Mouse (Mus musculus) kidney, embryonic 15.5 days (tissue): Measurements from ENCODE around the gene Rin3. TPM values are rescaled to one million over a fixed set of nuclear protein-coding genes. Genes with fewer than 3 reads are reported as not detected.

Experiments
- ATAC-seq: fragments of 200-750 bp; cut with Nextera tagmentation; replicated peaks from 2 replicates; pipeline ENCODE4 v1.8.0; 2017; ENCODE audit warnings: moderate TSS enrichment; ENCODE audit not compliant: low FRiP score
- H3K27ac ChIP-seq: fragments of 300-500 bp; sonication (generic); 2 replicates; pipeline ENCODE4 v1.5.1; 2015; ENCODE audit warnings: mild to moderate bottlenecking, inconsistent platforms
- H3K27me3 ChIP-seq: fragments of 300-500 bp; sonication (generic); 2 replicates; pipeline ENCODE4 v1.6.1; 2015; ENCODE audit warnings: inconsistent platforms
- H3K36me3 ChIP-seq: fragments of 300-500 bp; sonication (generic); 2 replicates; pipeline ENCODE4 v1.6.1; 2015; ENCODE audit warnings: inconsistent platforms
- H3K4me1 ChIP-seq: fragments of 300-500 bp; sonication (generic); 2 replicates; pipeline ENCODE4 v1.6.1; 2015; ENCODE audit warnings: inconsistent platforms
- H3K4me2 ChIP-seq: fragments of 300-500 bp; sonication (generic); 2 replicates; pipeline ENCODE4 v1.6.1; 2015; ENCODE audit warnings: moderate library complexity, mild to moderate bottlenecking, inconsistent platforms
- H3K4me3 ChIP-seq: fragments of 300-500 bp; sonication (generic); replicated peaks from 2 replicates; pipeline ENCODE4 v1.5.1; 2015; ENCODE audit warnings: mild to moderate bottlenecking, inconsistent platforms
- H3K9ac ChIP-seq: fragments of 300-500 bp; sonication (generic); 2 replicates; pipeline ENCODE4 v1.6.1; 2015; ENCODE audit warnings: mild to moderate bottlenecking, inconsistent platforms
- H3K9me3 ChIP-seq: fragments of 300-500 bp; sonication (generic); replicated peaks from 2 replicates; pipeline ENCODE4 v1.6.1; 2016; ENCODE audit warnings: inconsistent platforms
- WGBS: fragments of 180-500 bp; shearing (Covaris S2); methylation state at CpG from one replicate; pipeline ENCODE4 v1.1.7; 2015; ENCODE audit warnings: mixed read lengths; 5-methylcytosine and 5-hydroxymethylcytosine counted together
- polyA plus RNA-seq: library from polyadenylated mRNA; unstranded; fragments of >200 nt; fragmentation: Nextera tagmentation; extraction: Ambion mirVana; gene quantifications from 2 replicates; pipeline ENCODE4 v1.2.1, GENCODE M21; 2015

Rin3 gene
- polyA plus RNA-seq, 1 experiment from 2014 or later: 10.0 TPM

GRCm38 (mm10) chr12:102324156-102324885 lies 41.5 kb downstream of the Rin3 start:
- H3K4me1 ChIP-seq: 0 out of 2 replicates have a peak, but pooled peaks cover 21% of the 10 kb centered on the region
- 0 out of 2 replicates have a peak overlapping the region, but pooled peaks have one; percentile 49 for H3K27ac ChIP-seq
- no peak overlapping the region for H3K9ac ChIP-seq
- whole genome bisulfite sequencing: 68% methylated on average over 6 of the region's 6 CpGs
- no peak overlapping the region for H3K4me2 ChIP-seq
- H3K36me3 ChIP-seq: peaks cover 12% of the 10 kb centered on the region
- ATAC-seq: no peak
- no peaks in the 10 kb centered on the region for H3K9me3 ChIP-seq
- no peaks in the 10 kb centered on the region for H3K27me3 ChIP-seq
- no peak overlapping the region for H3K4me3 ChIP-seq

GRCm38 (mm10) chr12:102324886-102325220 lies 42.0 kb downstream of the Rin3 start:
- no peak for ATAC-seq
- 86% methylated on average over 2 of the region's 2 CpGs for WGBS
- no peaks in the 10 kb centered on the region for H3K27me3 ChIP-seq
- no peak overlapping the region for H3K4me3 ChIP-seq
- no peak overlapping the region for H3K4me2 ChIP-seq
- H3K36me3 ChIP-seq: peaks cover 12% of the 10 kb centered on the region
- H3K9ac ChIP-seq: no peak overlapping the region
- H3K27ac ChIP-seq: no peak overlapping the region
- H3K9me3 ChIP-seq: no peaks in the 10 kb centered on the region
- 0 out of 2 replicates have a peak, but pooled peaks cover 18% of the 10 kb centered on the region for H3K4me1 ChIP-seq

- H3K27me3 ChIP-seq: no peaks in the 10 kb centered on the region
- no peak overlapping the region for H3K4me2 ChIP-seq
- WGBS: 83% methylated on average over 2 of the region's 2 CpGs
- no peak overlapping the region for H3K4me3 ChIP-seq
- H3K4me1 ChIP-seq: 0 out of 2 replicates have a peak, but pooled peaks cover 12% of the 10 kb centered on the region
- peaks cover 22% of the 10 kb centered on the region for H3K36me3 ChIP-seq
- no peak for ATAC-seq
- no peaks in the 10 kb centered on the region for H3K9me3 ChIP-seq
- no peak overlapping the region for H3K9ac ChIP-seq
- H3K27ac ChIP-seq: no peak overlapping the region
Observed at GRCm38 (mm10) chr12:102326753-102327340, 44.0 kb downstream of the Rin3 start.

- Histone ChIP-seq H3K27me3 (no peaks in the 10 kb centered on the region), H3K36me3 (peaks cover 23% of the 10 kb centered on the region), H3K4me1 (0 out of 2 replicates have a peak, but pooled peaks cover 12% of the 10 kb centered on the region), H3K4me3 (no peak overlapping the region), H3K9ac (no peak overlapping the region), H3K9me3 (no peaks in the 10 kb centered on the region), H3K4me2 (no peak overlapping the region), H3K27ac (no peak overlapping the region)
- ATAC-seq: no peak
- WGBS: 85% methylated on average over 4 of the region's 4 CpGs
Observed at GRCm38 (mm10) chr12:102327525-102327924, 44.7 kb downstream of the Rin3 start.

GRCm38 (mm10) chr12:102328090-102328489 lies 45.2 kb downstream of the Rin3 start:
- Histone ChIP-seq H3K9me3 (no peaks in the 10 kb centered on the region), H3K27me3 (no peaks in the 10 kb centered on the region), H3K27ac (no peak overlapping the region), H3K9ac (no peak overlapping the region), H3K4me2 (no peak overlapping the region), H3K4me1 (0 out of 2 replicates have a peak, but pooled peaks cover 12% of the 10 kb centered on the region), H3K36me3 (peaks cover 23% of the 10 kb centered on the region), H3K4me3 (no peak overlapping the region)
- no peak for ATAC-seq
- WGBS: 68% methylated on average over 4 of the region's 4 CpGs

- Histone ChIP-seq H3K9ac (no peak overlapping the region), H3K4me2 (no peak overlapping the region), H3K27ac (no peak overlapping the region), H3K4me3 (no peak overlapping the region), H3K4me1 (no peaks in the 10 kb centered on the region), H3K27me3 (no peaks in the 10 kb centered on the region), H3K9me3 (no peaks in the 10 kb centered on the region), H3K36me3 (peaks cover 23% of the 10 kb centered on the region)
- WGBS: 92% methylated on average over 4 of the region's 4 CpGs
- ATAC-seq: no peak
Observed at GRCm38 (mm10) chr12:102330188-102330587, 47.3 kb downstream of the Rin3 start.

GRCm38 (mm10) chr12:102330731-102331130 lies 47.9 kb downstream of the Rin3 start:
- Histone ChIP-seq H3K4me2 (no peak overlapping the region), H3K9ac (no peak overlapping the region), H3K27ac (no peak overlapping the region), H3K4me3 (no peak overlapping the region), H3K9me3 (no peaks in the 10 kb centered on the region), H3K27me3 (no peaks in the 10 kb centered on the region), H3K36me3 (peaks cover 20% of the 10 kb centered on the region), H3K4me1 (no peaks in the 10 kb centered on the region)
- no peak for ATAC-seq

GRCm38 (mm10) chr12:102333101-102333500 lies 50.3 kb downstream of the Rin3 start:
- no peaks in the 10 kb centered on the region for H3K4me1 ChIP-seq
- H3K4me3 ChIP-seq: no peak overlapping the region
- no peak overlapping the region for H3K27ac ChIP-seq
- H3K9me3 ChIP-seq: no peaks in the 10 kb centered on the region
- H3K9ac ChIP-seq: no peak overlapping the region
- H3K36me3 ChIP-seq: peaks cover 11% of the 10 kb centered on the region; the same call in 1 of the 2 replicates
- no peaks in the 10 kb centered on the region for H3K27me3 ChIP-seq
- ATAC-seq: no peak
- H3K4me2 ChIP-seq: no peak overlapping the region
- WGBS: 90% methylated on average over 2 of the region's 2 CpGs

- Histone ChIP-seq H3K4me1 (peaks cover 14% of the 10 kb centered on the region; the same call in 1 of the 2 replicates), H3K36me3 (no peaks in the 10 kb centered on the region), H3K9ac (no peak overlapping the region), H3K27me3 (no peaks in the 10 kb centered on the region), H3K4me2 (no peak overlapping the region), H3K27ac (0 out of 2 replicates have a peak overlapping the region, but pooled peaks have one; percentile 1), H3K4me3 (no peak overlapping the region), H3K9me3 (no peaks in the 10 kb centered on the region)
- WGBS: 68% methylated on average over 2 of the region's 2 CpGs
- no peak for ATAC-seq
Observed at GRCm38 (mm10) chr12:102339085-102339484, 56.2 kb downstream of the Rin3 start.

- Histone ChIP-seq H3K27me3 (no peaks in the 10 kb centered on the region), H3K4me3 (no peak overlapping the region), H3K4me2 (no peak overlapping the region), H3K36me3 (no peaks in the 10 kb centered on the region), H3K4me1 (peaks cover 14% of the 10 kb centered on the region; the same call in 1 of the 2 replicates), H3K9ac (no peak overlapping the region), H3K27ac (no peak overlapping the region), H3K9me3 (no peaks in the 10 kb centered on the region)
- no peak for ATAC-seq
- 93% methylated on average over 6 of the region's 6 CpGs for WGBS
Observed at GRCm38 (mm10) chr12:102340471-102340870, 57.6 kb downstream of the Rin3 start.

GRCm38 (mm10) chr12:102342147-102342546 lies 59.3 kb downstream of the Rin3 start:
- no peak for ATAC-seq
- Histone ChIP-seq H3K36me3 (no peaks in the 10 kb centered on the region), H3K27ac (no peak overlapping the region), H3K9ac (no peak overlapping the region), H3K27me3 (no peaks in the 10 kb centered on the region), H3K9me3 (no peaks in the 10 kb centered on the region), H3K4me3 (no peak overlapping the region), H3K4me2 (no peak overlapping the region), H3K4me1 (peaks cover 14% of the 10 kb centered on the region; the same call in 1 of the 2 replicates)
- 38% methylated on average over 2 of the region's 2 CpGs for WGBS

GRCm38 (mm10) chr12:102342602-102343001 lies 59.8 kb downstream of the Rin3 start:
- Histone ChIP-seq H3K9me3 (no peaks in the 10 kb centered on the region), H3K4me1 (peaks cover 14% of the 10 kb centered on the region; the same call in 1 of the 2 replicates), H3K4me3 (no peak overlapping the region), H3K36me3 (no peaks in the 10 kb centered on the region), H3K4me2 (no peak overlapping the region), H3K9ac (no peak overlapping the region), H3K27me3 (no peaks in the 10 kb centered on the region), H3K27ac (no peak overlapping the region)
- peak; percentile 81; the same call in 1 of the 2 replicates for ATAC-seq
- 32% methylated on average over 3 of the region's 3 CpGs for WGBS
